Comparison of ENCODE assay signal across 8 mouse cellular contexts in genomic region chr15:93002002-93002904, GRCm38 (mm10).
A peak's percentile ranks its signal among the peaks of the same experiment; 100 is the strongest.
DNase-seq lines count a peak whose midpoint lies in the region; ATAC-seq and TF ChIP-seq lines count a peak whose summit lies in the region.

No protein-coding gene starts in this region.

- no peaks in the 10 kb centered on the region for H3K27me3 ChIP-seq in forebrain, postnatal 0 days (ENCODE audit: insufficient read depth, low read length)
- no peaks in the 10 kb centered on the region for H3K27me3 ChIP-seq in hindbrain, postnatal 0 days (ENCODE audit: insufficient read depth, low read length)
- no peaks in the 10 kb centered on the region for H3K27me3 ChIP-seq in liver, embryonic 14.5 days (ENCODE audit: control insufficient read depth, insufficient read depth, low read length)

- no peak for TF ChIP-seq EP300 in liver, embryonic 14.5 days (IDR thresholded peaks at IDR 0.05; ENCODE audit: low read depth)

- peak overlapping the region; percentile 47 for H3K9ac ChIP-seq in forebrain, postnatal 0 days
- peak overlapping the region; percentile 30; the same call in 1 of the 2 replicates for H3K9ac ChIP-seq in hindbrain, postnatal 0 days (replicated peaks; ENCODE audit: low read length)
- no peak overlapping the region for H3K9ac ChIP-seq in liver, embryonic 14.5 days (replicated peaks)

- H3K4me3 ChIP-seq in forebrain, postnatal 0 days (ENCODE audit: low read depth, low read length) = peak overlapping the region; percentile 21
- peak overlapping the region; percentile 19 for H3K4me3 ChIP-seq in hindbrain, postnatal 0 days (ENCODE audit: low read length)
- H3K4me3 ChIP-seq in liver, embryonic 14.5 days (ENCODE audit: insufficient read depth in 1 of 2, low read depth in 2 of 2, low read length in 2 of 2) = peak overlapping the region in 1 of 2 experiments; percentile 24; a peak in 3 of 4 replicates
- peak overlapping the region; percentile 29 for H3K4me3 ChIP-seq in olfactory bulb, adult 2 months (ENCODE audit: insufficient read depth, low read depth, low read length)

- peak; percentile 29 to 75 for DNase-seq in adrenal gland, adult (ENCODE audit: inconsistent age in 2 of 2, low spot score in 1 of 2)
- DNase-seq in adrenal gland, adult 8-10 months = no peak
- DNase-seq in adrenal gland, postnatal 10 days = peak; percentile 46
- DNase-seq in forebrain, postnatal 0 days = peak; percentile 79
- DNase-seq in hindbrain, postnatal 0 days (ENCODE audit: low spot score) = peak; percentile 84
- no peak for DNase-seq in liver, embryonic 14.5 days (ENCODE audit: low read depth in 3 of 3, low spot score in 3 of 3)
- DNase-seq in thymus, postnatal 36 days = no peak

- no peak for TF ChIP-seq POLR2A in olfactory bulb, adult 2 months (IDR thresholded peaks at IDR 0.05; ENCODE audit: insufficient read depth, low read depth, low read length)

- ATAC-seq in forebrain, postnatal 0 days = peak; percentile 90
- peak; percentile 86 for ATAC-seq in hindbrain, postnatal 0 days
- ATAC-seq in liver, embryonic 14.5 days (ENCODE audit: insufficient read depth) = peak; percentile 21; the same call in 1 of the 2 replicates

- H3K9me3 ChIP-seq in forebrain, postnatal 0 days (ENCODE audit: low read length) = no peaks in the 10 kb centered on the region
- H3K9me3 ChIP-seq in hindbrain, postnatal 0 days (ENCODE audit: low read length) = no peaks in the 10 kb centered on the region
- H3K9me3 ChIP-seq in liver, embryonic 14.5 days (ENCODE audit: control insufficient read depth, low read length) = no peaks in the 10 kb centered on the region

- no peaks in the 10 kb centered on the region for H3K4me1 ChIP-seq in forebrain, postnatal 0 days (ENCODE audit: insufficient read depth)
- peaks cover 4% of the 10 kb centered on the region; the same call in 1 of the 2 replicates for H3K4me1 ChIP-seq in hindbrain, postnatal 0 days (ENCODE audit: insufficient read depth, low read length)
- peaks cover 0 to 22% of the 10 kb centered on the region in 2 experiments; a peak in 2 of 4 replicates for H3K4me1 ChIP-seq in liver, embryonic 14.5 days (replicated peaks; ENCODE audit: control insufficient read depth in 2 of 2, insufficient read depth in 2 of 2, low read length in 1 of 2)
- peaks cover 11% of the 10 kb centered on the region for H3K4me1 ChIP-seq in olfactory bulb, adult 2 months (ENCODE audit: control insufficient read depth, insufficient read depth, low read length)

- H3K27ac ChIP-seq in forebrain, postnatal 0 days (ENCODE audit: low read depth, low read length) = peak overlapping the region; percentile 48; the same call in 1 of the 2 replicates
- H3K27ac ChIP-seq in hindbrain, postnatal 0 days = peak overlapping the region; percentile 69
- no peak overlapping the region for H3K27ac ChIP-seq in liver, embryonic 14.5 days
- peak overlapping the region; percentile 50; the same call in 1 of the 2 replicates for H3K27ac ChIP-seq in olfactory bulb, adult 2 months (ENCODE audit: insufficient read depth, low read depth, low read length)

- 26% methylated on average over 25 of the region's 25 CpGs for WGBS in forebrain, postnatal 0 days
- 27% methylated on average over 25 of the region's 25 CpGs for WGBS in hindbrain, postnatal 0 days
- WGBS in liver, embryonic 14.5 days (ENCODE audit: insufficient replicate concordance) = 12% methylated on average over 25 of the region's 25 CpGs
- 24% methylated on average over 25 of the region's 25 CpGs for WGBS in olfactory bulb, adult 2 months

- H3K4me2 ChIP-seq in forebrain, postnatal 0 days (ENCODE audit: low read depth) = peak overlapping the region; percentile 46
- H3K4me2 ChIP-seq in hindbrain, postnatal 0 days (ENCODE audit: low read depth, low read length) = peak overlapping the region; percentile 54
- peak overlapping the region; percentile 43 for H3K4me2 ChIP-seq in liver, embryonic 14.5 days (ENCODE audit: low read depth)

- H3K36me3 ChIP-seq in forebrain, postnatal 0 days (ENCODE audit: insufficient read depth) = no peaks in the 10 kb centered on the region
- H3K36me3 ChIP-seq in hindbrain, postnatal 0 days (ENCODE audit: insufficient read depth, low read length) = no peaks in the 10 kb centered on the region
- H3K36me3 ChIP-seq in liver, embryonic 14.5 days (replicated peaks; ENCODE audit: control insufficient read depth, insufficient read depth, low read depth) = no peaks in the 10 kb centered on the region

- TF ChIP-seq CTCF in forebrain, postnatal 0 days (IDR thresholded peaks at IDR 0.05; ENCODE audit: low read depth) = no peak
- no peak for TF ChIP-seq CTCF in hindbrain, postnatal 0 days (IDR thresholded peaks at IDR 0.05; ENCODE audit: low read depth)
- TF ChIP-seq CTCF in liver, embryonic 14.5 days (IDR thresholded peaks at IDR 0.05; ENCODE audit: low read depth) = no peak
- TF ChIP-seq CTCF in olfactory bulb, adult 2 months (IDR thresholded peaks at IDR 0.05; ENCODE audit: insufficient read depth, low read depth, low read length) = no peak

Comparison
In these comparisons a context has a peak if more than half of its experiments do, and no peak if none do; other contexts are left out.
1. DNase-seq: peak in adrenal gland, adult (2 of 2), adrenal gland, postnatal 10 days (single experiment), forebrain, postnatal 0 days (single experiment) and hindbrain, postnatal 0 days (single experiment); none in adrenal gland, adult 8-10 months (single experiment), liver, embryonic 14.5 days (0 of 3) and thymus, postnatal 36 days (0 of 2).
2. ATAC-seq: peak in every context shown above with its lines; median percentile 90 in forebrain, postnatal 0 days; 86 in hindbrain, postnatal 0 days; 21 in liver, embryonic 14.5 days.
3. Peak in every context shown above with its lines, with median percentiles within 50 percentile points of each other: H3K4me2 ChIP-seq.